29 mouse cellular contexts compared by ENCODE assay signal in genomic region chr17:4891576-4891975, GRCm38 (mm10).
DNase-seq lines count a peak whose midpoint lies in the region; ATAC-seq and TF ChIP-seq lines count a peak whose summit lies in the region.
"Had no signal": no experiment of that assay in that cellular context is flagged by ENCODE, and none has a peak within 500 bp of the region (broad histone marks: within the 10 kb centered on the region; RNA-seq: fewer than 3 reads in every experiment).

No protein-coding gene starts in this region.

- no peaks in the 10 kb centered on the region for H3K36me3 ChIP-seq in heart, embryonic 12.5 days
- H3K36me3 ChIP-seq in kidney, postnatal 0 days (ENCODE audit: insufficient read depth, low read length): no peaks in the 10 kb centered on the region
- no peaks in the 10 kb centered on the region for H3K36me3 ChIP-seq in kidney, embryonic 14.5 days (ENCODE audit: control insufficient read depth, insufficient read depth, low read length)
- H3K36me3 ChIP-seq in stomach, postnatal 0 days (ENCODE audit: control insufficient read depth, insufficient read depth, low read length): no peaks in the 10 kb centered on the region
- no peaks in the 10 kb centered on the region for H3K36me3 ChIP-seq in hindbrain, embryonic 14.5 days (replicated peaks; ENCODE audit: control insufficient read depth, insufficient read depth)
- H3K36me3 ChIP-seq: embryonic facial prominence, embryonic 10.5 days; embryonic facial prominence, embryonic 13.5 days; forebrain, embryonic 12.5 days; forebrain, embryonic 15.5 days; hindbrain, embryonic 10.5 days; hindbrain, embryonic 13.5 days had no signal

- no peak for TF ChIP-seq CTCF in kidney, postnatal 0 days (IDR thresholded peaks at IDR 0.05; ENCODE audit: low read depth)
- TF ChIP-seq CTCF in stomach, postnatal 0 days (IDR thresholded peaks at IDR 0.05; ENCODE audit: low read depth): no peak

- no peaks in the 10 kb centered on the region for H3K9me3 ChIP-seq in heart, embryonic 12.5 days (replicated peaks)
- no peaks in the 10 kb centered on the region for H3K9me3 ChIP-seq in kidney, postnatal 0 days (replicated peaks; ENCODE audit: low read length)
- no peaks in the 10 kb centered on the region for H3K9me3 ChIP-seq in kidney, embryonic 14.5 days (ENCODE audit: control insufficient read depth, low read length)
- H3K9me3 ChIP-seq in stomach, postnatal 0 days (ENCODE audit: control insufficient read depth, low read length): no peaks in the 10 kb centered on the region
- H3K9me3 ChIP-seq in hindbrain, embryonic 14.5 days (ENCODE audit: control insufficient read depth, low read length): no peaks in the 10 kb centered on the region
- H3K9me3 ChIP-seq: embryonic facial prominence, embryonic 10.5 days; embryonic facial prominence, embryonic 13.5 days; forebrain, embryonic 12.5 days; forebrain, embryonic 15.5 days; hindbrain, embryonic 10.5 days; hindbrain, embryonic 13.5 days had no signal

- no peak overlapping the region for H3K27ac ChIP-seq in heart, embryonic 12.5 days (ENCODE audit: poor library complexity, severe bottlenecking)
- H3K27ac ChIP-seq in kidney, postnatal 0 days: no peak overlapping the region
- no peak overlapping the region for H3K27ac ChIP-seq in kidney, embryonic 14.5 days (ENCODE audit: low read depth, low read length)
- H3K27ac ChIP-seq in stomach, postnatal 0 days (replicated peaks): no peak overlapping the region
- H3K27ac ChIP-seq in hindbrain, embryonic 14.5 days: no peak overlapping the region
- H3K27ac ChIP-seq: embryonic facial prominence, embryonic 10.5 days; embryonic facial prominence, embryonic 13.5 days; forebrain, embryonic 12.5 days; forebrain, embryonic 15.5 days; gastrocnemius, adult 2 months; heart, adult 2 months; hindbrain, embryonic 10.5 days; hindbrain, embryonic 13.5 days; hindbrain, postnatal 0 days had no signal

- H3K4me1 ChIP-seq in heart, embryonic 12.5 days (replicated peaks): no peaks in the 10 kb centered on the region
- H3K4me1 ChIP-seq in kidney, postnatal 0 days (replicated peaks; ENCODE audit: insufficient read depth, low read length): no peaks in the 10 kb centered on the region
- H3K4me1 ChIP-seq in kidney, embryonic 14.5 days (ENCODE audit: control insufficient read depth, insufficient read depth, low read length): no peaks in the 10 kb centered on the region
- H3K4me1 ChIP-seq in stomach, postnatal 0 days (replicated peaks; ENCODE audit: control insufficient read depth, insufficient read depth): no peaks in the 10 kb centered on the region
- no peaks in the 10 kb centered on the region for H3K4me1 ChIP-seq in hindbrain, embryonic 14.5 days (replicated peaks; ENCODE audit: control insufficient read depth, insufficient read depth, low read length)
- H3K4me1 ChIP-seq: embryonic facial prominence, embryonic 10.5 days; embryonic facial prominence, embryonic 13.5 days; forebrain, embryonic 12.5 days; forebrain, embryonic 15.5 days; hindbrain, embryonic 10.5 days; hindbrain, embryonic 13.5 days had no signal

- no peaks in the 10 kb centered on the region for H3K27me3 ChIP-seq in heart, embryonic 12.5 days (replicated peaks)
- no peaks in the 10 kb centered on the region for H3K27me3 ChIP-seq in kidney, postnatal 0 days (ENCODE audit: insufficient read depth, low read length)
- H3K27me3 ChIP-seq in kidney, embryonic 14.5 days (ENCODE audit: control insufficient read depth, insufficient read depth, low read length): no peaks in the 10 kb centered on the region
- H3K27me3 ChIP-seq in stomach, postnatal 0 days (ENCODE audit: control insufficient read depth, insufficient read depth, low read length): no peaks in the 10 kb centered on the region
- no peaks in the 10 kb centered on the region for H3K27me3 ChIP-seq in hindbrain, embryonic 14.5 days (ENCODE audit: control insufficient read depth, insufficient read depth, low read length)
- H3K27me3 ChIP-seq: embryonic facial prominence, embryonic 13.5 days; forebrain, embryonic 15.5 days; hindbrain, embryonic 13.5 days had no signal

- WGBS in heart, embryonic 12.5 days: 85% methylated on average over 8 of the region's 8 CpGs
- WGBS in kidney, postnatal 0 days: 78% methylated on average over 8 of the region's 8 CpGs
- WGBS in kidney, embryonic 14.5 days: 84% methylated on average over 8 of the region's 8 CpGs
- 72% methylated on average over 8 of the region's 8 CpGs for WGBS in stomach, postnatal 0 days
- WGBS in hindbrain, embryonic 14.5 days: 93% methylated on average over 8 of the region's 8 CpGs

- no peak overlapping the region for H3K4me3 ChIP-seq in heart, embryonic 12.5 days
- H3K4me3 ChIP-seq in kidney, postnatal 0 days (replicated peaks; ENCODE audit: low read depth, low read length): no peak overlapping the region
- H3K4me3 ChIP-seq in kidney, embryonic 14.5 days (ENCODE audit: low read length): no peak overlapping the region
- H3K4me3 ChIP-seq in stomach, postnatal 0 days (ENCODE audit: low read depth, low read length): no peak overlapping the region
- no peak overlapping the region for H3K4me3 ChIP-seq in hindbrain, embryonic 14.5 days (replicated peaks; ENCODE audit: low read length)
- H3K4me3 ChIP-seq: embryonic facial prominence, embryonic 10.5 days; embryonic facial prominence, embryonic 13.5 days; erythroblast, embryonic 14.5 days; forebrain, embryonic 12.5 days; forebrain, embryonic 15.5 days; gastrocnemius, adult 2 months; heart, adult 2 months; hindbrain, embryonic 10.5 days; hindbrain, embryonic 13.5 days had no signal

- no peak overlapping the region for H3K4me2 ChIP-seq in heart, embryonic 12.5 days
- no peak overlapping the region for H3K4me2 ChIP-seq in kidney, postnatal 0 days (ENCODE audit: low read length)
- no peak overlapping the region for H3K4me2 ChIP-seq in kidney, embryonic 14.5 days (replicated peaks; ENCODE audit: low read depth, low read length)
- H3K4me2 ChIP-seq in stomach, postnatal 0 days (replicated peaks; ENCODE audit: low read depth): no peak overlapping the region
- H3K4me2 ChIP-seq in hindbrain, embryonic 14.5 days (replicated peaks): no peak overlapping the region
- H3K4me2 ChIP-seq: embryonic facial prominence, embryonic 13.5 days; forebrain, embryonic 12.5 days; forebrain, embryonic 15.5 days; hindbrain, embryonic 13.5 days had no signal

- no peak for ATAC-seq in heart, embryonic 12.5 days (ENCODE audit: insufficient number of reproducible peaks, low FRiP score)
- ATAC-seq in kidney, postnatal 0 days (replicated peaks; ENCODE audit: low FRiP score, low read depth): no peak
- no peak for ATAC-seq in kidney, embryonic 14.5 days (ENCODE audit: low FRiP score, low TSS enrichment)
- ATAC-seq in stomach, postnatal 0 days (ENCODE audit: low FRiP score, low TSS enrichment): no peak
- ATAC-seq in hindbrain, embryonic 14.5 days (ENCODE audit: low FRiP score): no peak
- ATAC-seq: activated CD4-positive, CD25-positive, alpha-beta regulatory T cell, adult 4 months; forebrain, embryonic 15.5 days; hindbrain, postnatal 0 days; inflammation-experienced regulatory T-cells, adult 6 months; intestine, embryonic 16.5 days had no signal

- no peak for TF ChIP-seq EP300 in stomach, postnatal 0 days (optimal IDR thresholded peaks at IDR 0.05)

- no peak overlapping the region for H3K9ac ChIP-seq in heart, embryonic 12.5 days
- no peak overlapping the region for H3K9ac ChIP-seq in kidney, postnatal 0 days (ENCODE audit: low read depth, low read length)
- no peak overlapping the region for H3K9ac ChIP-seq in kidney, embryonic 14.5 days (ENCODE audit: low read depth, low read length)
- no peak overlapping the region for H3K9ac ChIP-seq in stomach, postnatal 0 days (ENCODE audit: low read length)
- H3K9ac ChIP-seq in hindbrain, embryonic 14.5 days: no peak overlapping the region
- H3K9ac ChIP-seq: embryonic facial prominence, embryonic 13.5 days; forebrain, embryonic 12.5 days; forebrain, embryonic 15.5 days; hindbrain, embryonic 13.5 days had no signal

- DNase-seq in heart, adult 11 months: peak; percentile 91
- DNase-seq in kidney, postnatal 0 days (ENCODE audit: low spot score): peak; percentile 57
- DNase-seq in testis, postnatal 10 days (ENCODE audit: low spot score): peak; percentile 28
- DNase-seq in testis, postnatal 14 days (ENCODE audit: low spot score): no peak
- DNase-seq in stomach, postnatal 0 days (ENCODE audit: low spot score): peak; percentile 6
- DNase-seq in hindbrain, embryonic 14.5 days (ENCODE audit: low spot score): no peak
- DNase-seq: adrenal gland, adult 8-10 months; adrenal gland, postnatal 25 days; cerebellum, adult 11-12 months; cerebellum, adult 8-10 months; cerebellum, postnatal 10 days; cerebellum, postnatal 36 days; embryo, embryonic 11 days; gastrocnemius, adult 2 months; gastrocnemius, postnatal 14 days had no signal

Comparison
In these comparisons a context has a peak if more than half of its experiments do, and no peak if none do; other contexts are left out.
1. DNase-seq: peak in heart, adult 11 months (single experiment), kidney, postnatal 0 days (single experiment), testis, postnatal 10 days (single experiment) and stomach, postnatal 0 days (single experiment); none in testis, postnatal 14 days (single experiment) and hindbrain, embryonic 14.5 days (single experiment).